8 mouse cellular contexts compared by ENCODE assay signal in the genomic region with DNA sequence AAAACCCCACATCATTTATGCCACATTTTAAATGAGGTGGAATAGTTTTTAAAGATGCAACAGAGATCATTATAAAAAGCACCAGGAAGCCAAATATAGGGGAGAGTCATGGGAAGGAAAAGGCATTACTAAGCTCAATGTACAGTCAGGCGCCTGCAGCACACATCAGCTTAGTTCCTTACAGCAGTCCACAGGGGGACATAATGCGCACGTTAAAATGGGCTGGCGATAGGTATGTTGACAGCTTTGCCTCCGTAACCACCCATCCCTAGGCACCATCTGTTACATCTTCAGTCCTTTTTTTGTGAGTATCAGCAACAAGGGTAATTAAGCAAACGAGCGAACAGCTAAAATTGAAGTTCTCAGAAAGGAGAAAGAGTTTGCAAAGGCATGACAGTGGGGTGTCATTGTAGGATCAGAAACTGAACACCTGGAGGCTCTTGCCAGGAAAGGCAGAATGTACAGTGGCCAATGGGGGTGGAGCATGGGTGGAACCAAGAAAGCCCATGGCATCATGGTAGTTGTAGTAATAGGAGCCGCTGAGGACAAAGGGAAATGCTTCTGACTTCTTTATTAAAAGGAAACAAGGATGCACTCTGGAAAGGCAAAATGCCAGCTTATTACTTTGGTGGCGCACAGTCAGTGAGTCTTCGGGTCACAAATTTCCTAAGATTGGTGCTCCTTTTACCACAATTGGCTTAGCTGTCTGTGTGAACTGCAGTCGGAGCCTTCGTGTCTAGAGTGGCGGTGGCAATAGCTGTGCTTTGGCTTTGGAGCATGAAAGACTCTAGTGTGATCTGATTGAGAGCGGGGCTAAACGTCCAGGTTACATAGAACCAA.
A peak's percentile ranks its signal among the peaks of the same experiment; 100 is the strongest.
DNase-seq lines count a peak whose midpoint lies in the region; ATAC-seq lines count a peak whose summit lies in the region.

No protein-coding gene starts in this region.

- H3K4me3 ChIP-seq in forebrain, embryonic 11.5 days (ENCODE audit: low read depth, low read length) = no peak overlapping the region
- H3K4me3 ChIP-seq in neural tube, embryonic 15.5 days (replicated peaks) = peak overlapping the region; percentile 29

- DNase-seq in cerebellum, postnatal 14 days = peak; percentile 72 to 73
- DNase-seq in cerebellum, adult 9-11 months = no peak
- DNase-seq in forebrain, embryonic 11.5 days (ENCODE audit: low spot score) = no peak
- DNase-seq in layer of hippocampus, postnatal 10 days (ENCODE audit: low spot score in 2 of 2) = peak; percentile 9 to 40
- DNase-seq in gastrocnemius, postnatal 4 days (ENCODE audit: low spot score in 2 of 2) = no peak
- DNase-seq in lung, postnatal 10 days = no peak

- no peaks in the 10 kb centered on the region for H3K27me3 ChIP-seq in forebrain, embryonic 11.5 days (ENCODE audit: control insufficient read depth, insufficient read depth, low read length)
- H3K27me3 ChIP-seq in neural tube, embryonic 15.5 days (replicated peaks) = no peaks in the 10 kb centered on the region

- H3K9me3 ChIP-seq in forebrain, embryonic 11.5 days (ENCODE audit: control insufficient read depth, low read length) = no peaks in the 10 kb centered on the region
- no peaks in the 10 kb centered on the region for H3K9me3 ChIP-seq in neural tube, embryonic 15.5 days (replicated peaks)

- H3K4me2 ChIP-seq in forebrain, embryonic 11.5 days (ENCODE audit: low read depth, low read length, severe bottlenecking) = no peak overlapping the region
- peak overlapping the region; percentile 47 for H3K4me2 ChIP-seq in neural tube, embryonic 15.5 days

- 0 out of 2 replicates have a peak overlapping the region, but pooled peaks have one; percentile 9 for H3K27ac ChIP-seq in forebrain, embryonic 11.5 days (ENCODE audit: low read depth, low read length)
- peak overlapping the region; percentile 71 for H3K27ac ChIP-seq in neural tube, embryonic 15.5 days (replicated peaks)

- H3K9ac ChIP-seq in forebrain, embryonic 11.5 days (ENCODE audit: low read length) = no peak overlapping the region
- H3K9ac ChIP-seq in neural tube, embryonic 15.5 days (replicated peaks) = no peak overlapping the region

- ATAC-seq in forebrain, embryonic 11.5 days (replicated peaks; ENCODE audit: low FRiP score) = peak; percentile 60; the same call in 1 of the 2 replicates
- peak; percentile 94 for ATAC-seq in neural tube, embryonic 15.5 days (ENCODE audit: low FRiP score)
- ATAC-seq in granulocyte monocyte progenitor cell, adult 5-6 weeks (replicated peaks; ENCODE audit: poor library complexity, severe bottlenecking) = no peak

- WGBS in forebrain, embryonic 11.5 days = 77% methylated on average over 15 of the region's 15 CpGs
- WGBS in neural tube, embryonic 15.5 days = 61% methylated on average over 15 of the region's 15 CpGs

- no peaks in the 10 kb centered on the region for H3K36me3 ChIP-seq in forebrain, embryonic 11.5 days (ENCODE audit: control insufficient read depth, insufficient read depth, low read length)
- H3K36me3 ChIP-seq in neural tube, embryonic 15.5 days = no peaks in the 10 kb centered on the region

- H3K4me1 ChIP-seq in forebrain, embryonic 11.5 days (replicated peaks; ENCODE audit: control insufficient read depth, insufficient read depth, low read length) = no peaks in the 10 kb centered on the region
- 0 out of 2 replicates have a peak, but pooled peaks cover 5% of the 10 kb centered on the region for H3K4me1 ChIP-seq in neural tube, embryonic 15.5 days

Comparison
In these comparisons a context has a peak if more than half of its experiments do, and no peak if none do; other contexts are left out.
1. DNase-seq: peak in cerebellum, postnatal 14 days (2 of 2) and layer of hippocampus, postnatal 10 days (2 of 2); none in cerebellum, adult 9-11 months (single experiment), forebrain, embryonic 11.5 days (single experiment), gastrocnemius, postnatal 4 days (0 of 2) and lung, postnatal 10 days (single experiment).